Mouse (Mus musculus) regulatory T cell (primary cell): ENCODE measurements around the gene Elovl7.

ENCODE experiments used
- in situ Hi-C: fragments of 300-600 bp; cut with MboI, MseI; formaldehyde crosslinking; loops from one replicate; pipeline ENCODE4 v1.15.1; 2025; ENCODE audit warnings: high pct_unique_total_duplicates

Gene Elovl7

GRCm38 (mm10) chr13:108214081-108214484, at the start of gene Elovl7:
TSS of gene Elovl7 (plus strand) at chr13:108214404.
- in situ Hi-C loops: loop anchor here (10.0 kb wide), 1 partner anchor 101 kb away; the partner anchor contains the start of gene Depdc1b

DNA sequence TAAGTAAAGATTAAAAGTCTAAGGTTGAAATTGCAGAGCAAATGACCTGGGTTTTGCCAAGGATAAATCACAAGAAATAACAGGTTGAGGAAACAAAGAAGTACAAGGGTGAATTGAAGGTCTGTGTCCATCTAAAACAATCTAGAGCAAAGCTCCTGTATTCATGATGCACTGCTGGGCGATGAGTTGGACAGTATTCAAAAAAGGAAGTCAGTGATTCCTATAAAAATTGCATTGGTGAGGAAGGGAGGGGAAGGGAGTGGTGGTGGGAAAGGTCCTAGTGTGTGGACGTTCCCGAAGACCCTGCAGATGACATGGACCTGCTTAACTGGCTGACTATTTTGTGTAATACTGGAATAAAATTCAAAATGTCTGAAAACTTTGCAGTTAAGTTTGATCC, 49.6 kb upstream of the Elovl7 start:
- in situ Hi-C loops: no loop called here

GRCm38 (mm10) chr13:108170002-108170401, 44.2 kb upstream of the Elovl7 start:
- in situ Hi-C loops: no loop called here

DNA sequence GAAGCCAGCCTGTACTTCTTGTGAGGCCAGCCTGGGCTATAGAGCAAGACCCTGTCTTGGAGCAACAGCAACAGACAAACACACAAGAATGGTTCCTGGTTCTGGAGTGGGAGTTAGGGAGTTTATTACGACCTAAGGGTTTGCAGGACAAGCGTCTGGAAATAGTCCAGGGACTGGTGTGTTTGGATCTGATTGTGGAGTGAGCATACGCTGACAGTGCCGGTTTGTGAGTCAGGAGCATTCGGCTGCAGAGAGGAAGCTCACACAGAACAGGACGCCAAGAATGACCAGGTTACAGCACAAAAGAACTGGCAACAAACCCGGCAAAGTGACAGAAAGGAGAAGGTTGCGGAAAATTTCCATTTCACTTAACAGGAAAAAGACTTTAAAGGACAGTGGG, 43.7 kb upstream of the Elovl7 start:
- in situ Hi-C loops: no loop called here

DNA sequence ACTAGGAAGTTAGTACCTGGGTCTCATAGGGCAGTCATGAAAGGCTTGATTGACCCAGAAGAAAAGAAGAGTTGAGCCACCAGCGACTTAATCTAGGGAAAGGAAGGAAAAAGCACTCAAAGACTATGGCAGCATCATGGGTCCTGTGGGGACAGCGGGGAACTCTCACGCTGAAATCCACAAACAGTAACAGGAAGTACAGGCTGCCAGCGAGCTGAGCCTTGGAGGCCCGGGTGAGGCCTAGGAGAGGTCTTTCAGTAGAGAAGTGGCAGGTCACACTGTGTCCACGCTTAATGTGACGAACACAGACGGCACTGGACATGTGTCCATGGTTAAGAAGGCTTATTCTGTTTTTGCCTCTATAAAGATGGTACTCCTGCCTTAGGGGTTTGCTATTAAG, 34.6 kb upstream of the Elovl7 start:
- in situ Hi-C loops: no loop called here

GRCm38 (mm10) chr13:108180821-108181220, 33.4 kb upstream of the Elovl7 start:
- in situ Hi-C loops: no loop called here

DNA sequence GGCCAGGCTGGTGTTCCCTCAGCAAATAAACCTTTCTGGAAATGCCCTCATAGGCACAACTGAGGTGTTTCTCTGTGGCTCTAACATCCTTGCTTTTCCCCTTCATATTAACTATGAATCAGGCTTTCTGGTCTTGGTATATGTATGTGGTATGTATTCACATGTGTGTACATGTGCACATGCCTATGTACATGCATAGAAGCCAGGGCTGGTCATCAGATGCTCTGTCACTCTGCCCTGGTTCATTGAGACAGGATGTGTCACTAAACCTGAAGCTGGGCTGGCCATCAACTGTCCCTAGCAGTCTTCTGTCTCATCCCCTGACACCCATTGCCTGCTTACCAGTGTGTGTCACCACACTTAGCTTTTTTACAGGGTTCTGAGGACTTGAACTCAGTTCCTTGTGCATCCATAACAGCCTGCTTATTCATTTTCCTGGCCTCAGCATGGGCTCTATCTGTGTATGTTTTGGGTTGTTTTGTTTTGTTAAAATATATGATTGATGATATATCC, 29.4 kb upstream of the Elovl7 start:
- in situ Hi-C loops: no loop called here

DNA sequence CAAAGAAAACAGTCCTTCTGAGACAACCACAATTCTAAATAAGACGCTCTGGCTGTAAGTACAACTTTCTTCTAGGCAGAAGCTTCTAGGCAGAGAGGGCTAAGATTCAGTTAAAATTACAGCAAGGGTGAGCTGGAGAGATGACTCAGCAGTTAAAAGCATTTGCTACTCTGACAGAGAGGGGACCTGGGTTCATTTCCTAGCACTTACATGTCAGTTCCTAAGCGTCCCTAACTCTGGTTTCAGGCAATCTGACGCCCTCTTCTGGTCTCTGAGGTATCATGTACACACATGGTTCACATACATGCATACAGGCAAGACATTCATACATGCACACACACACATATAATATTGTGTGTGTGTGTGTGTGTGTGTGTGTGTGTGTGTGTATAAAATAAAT, 28.7 kb upstream of the Elovl7 start:
- in situ Hi-C loops: no loop called here

DNA sequence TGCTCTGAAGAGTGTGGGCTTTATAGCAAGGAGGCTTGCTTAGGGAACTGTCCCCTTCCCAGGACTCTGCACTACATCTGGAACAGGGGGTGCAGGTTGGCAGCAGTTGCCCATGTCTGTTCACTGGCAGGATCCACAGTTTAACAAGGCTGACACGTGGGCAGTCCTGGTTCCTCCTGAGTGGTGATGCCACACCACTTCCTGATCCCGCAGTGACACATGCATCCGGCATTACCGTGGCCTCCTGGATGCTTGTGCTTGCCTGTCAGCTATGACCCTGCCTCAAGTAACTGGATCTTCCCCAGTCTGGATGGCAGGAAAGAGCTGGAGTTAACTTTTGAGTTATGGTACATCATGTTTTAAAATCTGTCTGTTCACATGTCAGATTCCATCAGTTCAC, 26.2 kb upstream of the Elovl7 start:
- in situ Hi-C loops: no loop called here

DNA sequence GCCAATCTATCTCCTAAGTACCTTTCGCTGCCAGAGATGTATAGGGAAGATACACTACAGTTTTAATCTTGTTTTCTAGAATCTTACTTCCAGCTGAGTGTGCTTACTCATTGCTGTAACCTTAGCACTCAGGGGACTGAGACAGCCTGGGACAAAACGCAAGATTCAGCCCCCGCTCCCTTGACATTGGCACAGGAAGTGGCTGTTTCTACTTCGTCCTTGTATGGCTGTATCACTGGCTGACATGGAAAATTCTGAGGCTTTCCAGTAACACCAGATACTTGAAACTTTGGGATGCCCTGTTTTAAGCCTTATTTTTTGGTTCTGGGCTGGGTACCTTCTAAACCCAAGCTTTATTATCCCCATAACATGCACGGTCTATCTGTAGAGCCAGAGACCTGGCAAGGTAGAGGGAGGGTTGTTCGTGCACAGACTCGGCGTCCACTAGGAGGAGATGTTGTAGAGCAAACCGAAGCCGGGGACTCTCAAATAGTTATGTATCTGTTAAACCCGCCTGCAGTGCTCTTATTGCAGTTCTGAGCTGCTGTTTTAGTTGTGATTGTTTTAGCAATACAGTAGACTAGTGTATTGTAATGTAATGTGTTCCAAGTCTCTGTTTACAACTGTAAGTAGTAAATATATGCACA, 23.0 kb upstream of the Elovl7 start:
- in situ Hi-C loops: no loop called here

- in situ Hi-C loops: loop anchor here (5.0 kb wide), 1 partner anchor 137 kb away; no protein-coding TSS in a partner anchor
Observed at GRCm38 (mm10) chr13:108195474-108195873, 18.7 kb upstream of the Elovl7 start.

DNA sequence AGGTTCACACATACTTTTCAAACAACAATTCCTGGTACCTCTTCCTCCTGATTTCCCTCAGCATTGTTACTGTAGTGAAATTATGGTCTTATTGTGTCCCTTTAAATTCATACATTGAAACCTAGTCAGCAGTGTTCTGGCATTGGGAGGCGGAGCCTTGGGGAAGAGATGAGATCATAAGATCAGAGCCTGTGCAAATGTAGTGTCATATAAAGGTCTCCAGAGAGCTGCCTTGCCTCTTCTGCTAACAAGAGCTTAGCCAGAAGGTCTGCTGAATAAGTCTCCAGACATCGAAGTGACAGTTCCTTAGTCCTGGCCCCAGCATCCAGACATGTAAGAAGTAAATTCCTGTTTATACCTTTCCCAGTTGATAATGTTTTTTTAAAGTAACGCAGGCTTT, 9.3 kb upstream of the Elovl7 start:
- in situ Hi-C loops: no loop called here

GRCm38 (mm10) chr13:108207447-108207846, 6.8 kb upstream of the Elovl7 start:
- in situ Hi-C loops: no loop called here

GRCm38 (mm10) chr13:108208090-108208489, 6.1 kb upstream of the Elovl7 start:
- in situ Hi-C loops: no loop called here

DNA sequence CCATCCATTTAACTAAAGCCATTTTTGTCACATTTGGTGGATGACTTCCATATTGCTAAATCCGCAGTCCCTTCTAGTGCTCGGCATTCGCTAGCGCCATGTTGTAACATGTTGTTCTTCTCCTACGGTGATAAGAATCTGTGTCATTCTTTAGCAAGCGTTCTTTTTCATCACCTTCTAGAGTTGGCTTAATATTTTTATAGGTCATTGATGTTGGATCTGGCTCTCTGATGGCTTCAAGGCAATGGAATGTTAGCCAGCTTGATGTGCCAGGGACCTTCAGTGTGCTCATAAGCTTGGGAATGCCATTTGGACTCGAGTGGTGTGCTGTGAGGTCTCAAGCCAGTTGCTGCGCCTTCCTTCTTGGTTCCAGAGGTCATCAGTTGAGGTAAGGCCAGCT, 3.2 kb upstream of the Elovl7 start:
- in situ Hi-C loops: loop anchor here (10.0 kb wide), 1 partner anchor 104 kb away; the partner anchor contains the start of gene Depdc1b

DNA sequence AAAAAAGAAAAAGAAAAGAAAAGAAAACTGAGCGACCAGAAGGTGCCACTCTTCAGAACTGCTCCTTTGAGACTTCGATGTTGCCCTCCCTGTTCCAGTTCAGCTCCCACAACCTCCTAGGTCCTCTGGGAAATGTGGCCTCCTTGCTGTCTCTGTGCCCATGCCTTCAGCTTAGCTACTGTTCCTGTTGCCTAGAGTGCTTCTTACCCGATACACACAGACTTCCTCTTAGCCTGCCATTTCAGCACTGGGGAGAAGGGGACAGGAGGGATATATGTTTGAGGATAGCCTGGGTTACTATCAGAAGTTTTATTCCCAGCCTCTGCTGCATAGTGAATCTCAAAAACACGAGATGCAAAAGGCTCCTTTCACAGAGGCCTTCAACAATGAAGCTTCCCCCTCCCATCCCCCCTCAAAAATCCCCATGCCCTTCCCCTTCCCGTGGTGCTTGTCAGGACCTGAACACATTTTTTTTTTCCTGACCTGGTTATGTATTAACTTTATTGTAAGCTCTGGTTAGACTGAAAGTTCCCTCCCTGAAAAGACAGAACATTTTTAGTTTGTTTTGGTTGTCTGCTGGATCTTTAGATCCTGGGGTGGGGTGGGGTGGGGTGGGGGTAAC, 1.7 kb upstream of the Elovl7 start:
- in situ Hi-C loops: loop anchor here (10.0 kb wide), 1 partner anchor 102 kb away; the partner anchor contains the start of gene Depdc1b

DNA sequence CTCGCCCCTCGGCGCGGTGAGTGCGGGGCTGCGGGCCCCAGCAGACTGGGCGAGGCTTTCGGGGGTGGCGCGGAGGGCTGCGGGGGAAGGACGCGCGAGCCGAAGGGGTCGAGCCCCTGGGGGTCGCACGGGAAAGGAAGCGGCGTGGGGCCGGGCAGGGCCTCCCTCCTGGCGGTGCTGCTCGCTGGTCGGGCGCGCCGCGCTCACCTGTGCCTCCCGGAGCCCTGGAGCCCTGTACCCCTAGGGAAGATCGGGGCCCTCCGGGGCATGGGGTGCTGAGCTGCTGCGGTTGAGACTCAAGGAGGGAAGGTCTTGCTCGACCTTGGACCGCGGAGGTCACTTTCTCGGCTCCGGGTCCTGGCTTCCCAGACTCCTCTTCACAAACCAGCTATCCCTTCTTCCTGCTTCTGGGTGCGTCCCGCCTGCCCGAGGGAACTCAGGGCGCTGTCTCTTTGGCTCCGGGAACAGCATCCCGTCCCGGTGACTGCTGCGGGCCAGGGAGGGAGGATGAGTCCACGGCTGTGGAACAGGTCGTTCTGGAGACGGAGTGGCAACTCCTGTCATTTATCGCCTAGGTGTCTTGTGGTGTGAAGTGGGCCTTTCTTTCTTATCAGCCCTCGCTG, 392 bp downstream of the Elovl7 start:
- in situ Hi-C loops: loop anchor here (10.0 kb wide), 1 partner anchor 100 kb away; the partner anchor contains the start of gene Depdc1b

GRCm38 (mm10) chr13:108215231-108215780, 1.1 kb downstream of the Elovl7 start:
- in situ Hi-C loops: loop anchor here (10.0 kb wide), 1 partner anchor 99 kb away; the partner anchor contains the start of gene Depdc1b

- in situ Hi-C loops: loop anchor here (10.0 kb wide), 2 partner anchors 95 to 1335 kb away; partner anchors contain the start of gene Depdc1b
Observed at GRCm38 (mm10) chr13:108219773-108220172, 5.6 kb downstream of the Elovl7 start.

DNA sequence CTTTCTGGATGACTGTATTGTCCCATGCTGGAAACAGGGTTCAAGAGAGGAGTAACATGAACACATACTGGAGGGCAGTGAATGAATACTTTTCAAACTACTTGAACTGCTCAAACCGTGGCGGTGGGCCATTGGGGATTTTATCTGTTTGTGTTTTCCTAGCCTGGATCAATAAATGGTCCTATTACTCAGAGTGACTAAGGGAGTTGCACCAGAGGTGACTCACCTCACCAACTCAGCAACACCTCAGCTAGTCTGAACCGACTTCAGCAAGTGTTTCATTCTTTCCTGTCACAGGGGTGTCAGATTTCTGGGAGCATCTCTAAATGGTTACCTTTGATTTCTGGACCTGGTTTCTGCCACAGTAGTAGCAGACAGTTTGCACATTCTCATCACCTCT, 15.0 kb downstream of the Elovl7 start:
- in situ Hi-C loops: loop anchor here (10.0 to 25.0 kb wide), 2 partner anchors 983 to 1326 kb away; no protein-coding TSS in a partner anchor

GRCm38 (mm10) chr13:108229634-108230330, 15.6 kb downstream of the Elovl7 start:
- in situ Hi-C loops: loop anchor here (10.0 to 25.0 kb wide), 2 partner anchors 983 to 1325 kb away; no protein-coding TSS in a partner anchor
